9 mouse cellular contexts compared by ENCODE assay signal in genomic region chr1:191693231-191693630, GRCm38 (mm10). TPM values are rescaled to one million over a fixed set of nuclear protein-coding genes. Genes with fewer than 3 reads are reported as not detected.
DNase-seq lines count a peak whose midpoint lies in the region; ATAC-seq and TF ChIP-seq lines count a peak whose summit lies in the region.
"Had no signal": no experiment of that assay in that cellular context is flagged by ENCODE, and none has a peak within 500 bp of the region (broad histone marks: within the 10 kb centered on the region; RNA-seq: fewer than 3 reads in every experiment).

No protein-coding gene starts in this region.

- H3K9me3 ChIP-seq in liver, embryonic 11.5 days (ENCODE audit: control insufficient read depth, low read length): no peaks in the 10 kb centered on the region
- no peaks in the 10 kb centered on the region for H3K9me3 ChIP-seq in kidney, postnatal 0 days (replicated peaks; ENCODE audit: low read length)
- H3K9me3 ChIP-seq: hindbrain, embryonic 15.5 days had no signal

- H3K27me3 ChIP-seq in liver, adult 2 months (ENCODE audit: control insufficient read depth, insufficient read depth, low read length): no peaks in the 10 kb centered on the region
- no peaks in the 10 kb centered on the region for H3K27me3 ChIP-seq in liver, embryonic 11.5 days (replicated peaks; ENCODE audit: control insufficient read depth, insufficient read depth, low read length)
- H3K27me3 ChIP-seq in kidney, postnatal 0 days (ENCODE audit: insufficient read depth, low read length): no peaks in the 10 kb centered on the region
- H3K27me3 ChIP-seq: hindbrain, embryonic 15.5 days had no signal

- no peak overlapping the region for H3K4me2 ChIP-seq in liver, embryonic 11.5 days
- H3K4me2 ChIP-seq in kidney, postnatal 0 days (ENCODE audit: low read length): no peak overlapping the region
- H3K4me2 ChIP-seq: hindbrain, embryonic 15.5 days had no signal

- DNase-seq in liver, adult 2 months (ENCODE audit: extremely low read depth, low read depth, low spot score): peak; percentile 95
- DNase-seq in liver, embryonic 11.5 days (ENCODE audit: low spot score): no peak
- peak; percentile 70 to 79 for DNase-seq in adrenal gland, postnatal 36 days
- peak; percentile 45 for DNase-seq in kidney, postnatal 0 days (ENCODE audit: low spot score)
- DNase-seq in lung, postnatal 36 days: peak; percentile 79
- no peak for DNase-seq in thymus, postnatal 0 days (ENCODE audit: low spot score)

- H3K4me1 ChIP-seq in liver, adult 2 months (ENCODE audit: control insufficient read depth, insufficient read depth, low read length): peaks cover 3% of the 10 kb centered on the region
- H3K4me1 ChIP-seq in liver, embryonic 11.5 days (replicated peaks; ENCODE audit: control insufficient read depth, insufficient read depth, low read length): no peaks in the 10 kb centered on the region
- no peaks in the 10 kb centered on the region for H3K4me1 ChIP-seq in kidney, postnatal 0 days (replicated peaks; ENCODE audit: insufficient read depth, low read length)
- H3K4me1 ChIP-seq: hindbrain, embryonic 15.5 days had no signal

- H3K27ac ChIP-seq in liver, adult 2 months (replicated peaks; ENCODE audit: insufficient read depth, low read depth, low read length): peak overlapping the region; percentile 85
- no peak overlapping the region for H3K27ac ChIP-seq in liver, embryonic 11.5 days (ENCODE audit: low read depth, low read length)
- no peak overlapping the region for H3K27ac ChIP-seq in kidney, postnatal 0 days
- H3K27ac ChIP-seq: hindbrain, embryonic 15.5 days had no signal

- no peak for ATAC-seq in liver, embryonic 11.5 days (replicated peaks; ENCODE audit: low FRiP score)
- ATAC-seq in kidney, postnatal 0 days (replicated peaks; ENCODE audit: low FRiP score, low read depth): no peak; the same call in 1 of the 2 replicates
- no peak for ATAC-seq in cerebellum, adult (ENCODE audit: insufficient number of reproducible peaks, low FRiP score, low TSS enrichment)
- ATAC-seq: forebrain, embryonic 14.5 days had no signal

- H3K36me3 ChIP-seq in liver, adult 2 months (ENCODE audit: control insufficient read depth, insufficient read depth, low read length): no peaks in the 10 kb centered on the region
- H3K36me3 ChIP-seq in liver, embryonic 11.5 days (ENCODE audit: control insufficient read depth, insufficient read depth, low read length): no peaks in the 10 kb centered on the region
- no peaks in the 10 kb centered on the region for H3K36me3 ChIP-seq in kidney, postnatal 0 days (ENCODE audit: insufficient read depth, low read length)
- H3K36me3 ChIP-seq: hindbrain, embryonic 15.5 days had no signal

- 13% methylated on average over 4 of the region's 4 CpGs for WGBS in liver, adult 2 months
- WGBS in liver, embryonic 11.5 days: 61% methylated on average over 4 of the region's 4 CpGs
- WGBS in kidney, postnatal 0 days: 37% methylated on average over 4 of the region's 4 CpGs

- TF ChIP-seq CTCF in liver, adult 2 months (IDR thresholded peaks at IDR 0.05; ENCODE audit: low read depth, low read length): no peak
- no peak for TF ChIP-seq CTCF in kidney, postnatal 0 days (IDR thresholded peaks at IDR 0.05; ENCODE audit: low read depth)

- TF ChIP-seq POLR2A in liver, adult 2 months (IDR thresholded peaks at IDR 0.05; ENCODE audit: extremely low read depth, insufficient read depth, low read length): no peak

- H3K4me3 ChIP-seq in liver, adult 2 months (ENCODE audit: insufficient read depth, low read depth, low read length): no peak overlapping the region; the same call in 1 of the 2 replicates
- no peak overlapping the region for H3K4me3 ChIP-seq in liver, embryonic 11.5 days (ENCODE audit: low read depth, low read length)
- H3K4me3 ChIP-seq in kidney, postnatal 0 days (replicated peaks; ENCODE audit: low read depth, low read length): no peak overlapping the region
- H3K4me3 ChIP-seq: hindbrain, embryonic 15.5 days had no signal

- no peaks in the 10 kb centered on the region for H3K79me2 ChIP-seq in liver, adult 2 months (ENCODE audit: control insufficient read depth, insufficient read depth, low read length)

- no peak overlapping the region for H3K9ac ChIP-seq in liver, adult 2 months (ENCODE audit: low read depth, low read length)
- no peak overlapping the region for H3K9ac ChIP-seq in liver, embryonic 11.5 days (ENCODE audit: low read depth, low read length)
- H3K9ac ChIP-seq in kidney, postnatal 0 days (ENCODE audit: low read depth, low read length): no peak overlapping the region
- H3K9ac ChIP-seq: hindbrain, embryonic 15.5 days had no signal

RNA-seq across cellular contexts. Expression of gene Lpgat1, which starts 24.4 kb away (rescaled TPM):
- 71.2 and 82.1 TPM in 2 replicates for total RNA-seq in liver, adult 2 months (2014; rRNA removed)
- 19.8 and 27.9 TPM in 2 replicates for polyA plus RNA-seq in liver, adult 2 months (2012; rRNA removed)
- 22.1 and 25.5 TPM in 2 replicates for polyA plus RNA-seq in liver, embryonic 11.5 days (2014; fragmentation: Nextera tagmentation; extraction: Ambion mirVana)
- total RNA-seq in adrenal gland, postnatal 36 days (2021): 10 to 100 TPM; 53.2 to 91.7 TPM
- 36.5 and 37.1 TPM in 2 replicates for polyA plus RNA-seq in kidney, postnatal 0 days (2015; fragmentation: Nextera tagmentation; extraction: Ambion mirVana)
- 17.7 and 18.0 TPM in 2 replicates for polyA plus RNA-seq in thymus, postnatal 0 days (2015; fragmentation: Nextera tagmentation; extraction: Ambion mirVana)

Comparison
In these comparisons a context has a peak if more than half of its experiments do, and no peak if none do; other contexts are left out.
1. DNase-seq: peak in liver, adult 2 months (single experiment), adrenal gland, postnatal 36 days (2 of 2), kidney, postnatal 0 days (single experiment) and lung, postnatal 36 days (single experiment); none in liver, embryonic 11.5 days (single experiment) and thymus, postnatal 0 days (single experiment).